9 mouse cellular contexts compared by ENCODE assay signal in the genomic region with DNA sequence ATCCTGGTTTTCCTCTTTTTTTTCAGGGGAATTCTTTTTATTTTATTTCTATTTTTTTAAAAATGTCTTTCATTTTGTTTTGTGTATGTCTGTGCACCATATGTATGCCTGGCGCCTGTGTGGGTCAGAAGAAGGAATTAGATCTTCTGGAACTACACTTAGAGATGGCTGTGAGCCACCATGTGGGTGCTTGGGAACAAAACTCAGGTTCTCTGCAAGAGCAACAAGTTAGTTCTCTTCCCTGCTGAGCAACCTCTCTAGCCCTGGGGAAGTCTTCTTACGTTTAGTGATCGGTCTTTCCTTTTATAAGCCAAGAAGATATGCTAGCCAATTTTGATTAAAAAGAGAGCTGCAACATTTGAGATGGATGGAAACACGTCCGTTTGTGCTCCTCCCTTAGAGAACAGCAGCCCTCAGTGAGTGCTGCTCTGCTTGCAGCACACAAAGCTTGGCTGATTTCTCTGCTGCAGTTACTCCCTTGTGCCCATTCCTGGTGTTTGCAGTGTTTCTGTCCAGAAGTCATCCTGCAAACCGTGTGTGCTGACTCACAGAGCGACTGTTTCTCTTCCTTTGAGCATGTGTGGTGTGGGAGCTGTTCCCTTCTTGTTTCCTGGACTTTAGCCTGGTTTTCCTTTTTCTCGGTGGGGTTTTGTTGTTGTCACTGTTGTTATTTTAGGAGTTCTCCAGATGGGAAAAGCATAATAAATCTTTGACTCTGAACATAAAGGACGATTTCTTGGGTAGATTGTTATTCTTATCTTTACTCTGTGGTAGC.
DNase-seq lines count a peak whose midpoint lies in the region; ATAC-seq and TF ChIP-seq lines count a peak whose summit lies in the region.
"Had no signal": no experiment of that assay in that cellular context is flagged by ENCODE, and none has a peak within 500 bp of the region (broad histone marks: within the 10 kb centered on the region; RNA-seq: fewer than 3 reads in every experiment).

No protein-coding gene starts in this region.

- TF ChIP-seq EP300 in lung, postnatal 0 days (IDR thresholded peaks at IDR 0.05), result no peak

- H3K9me3 ChIP-seq in lung, postnatal 0 days (ENCODE audit: low read length), result no peaks in the 10 kb centered on the region
- H3K9me3 ChIP-seq in hindbrain, postnatal 0 days (ENCODE audit: low read length), result no peaks in the 10 kb centered on the region
- H3K9me3 ChIP-seq: forebrain, embryonic 10.5 days had no signal

- H3K36me3 ChIP-seq in lung, postnatal 0 days (ENCODE audit: insufficient read depth, low read length), result peaks cover 9% of the 10 kb centered on the region
- H3K36me3 ChIP-seq in hindbrain, postnatal 0 days (ENCODE audit: insufficient read depth, low read length), result peaks cover 4% of the 10 kb centered on the region; the same call in 1 of the 2 replicates

- WGBS in lung, postnatal 0 days, result 45% methylated on average over 9 of the region's 9 CpGs
- WGBS in hindbrain, postnatal 0 days, result 69% methylated on average over 9 of the region's 9 CpGs

- no peak overlapping the region for H3K4me2 ChIP-seq in lung, postnatal 0 days (replicated peaks; ENCODE audit: low read depth, low read length)
- H3K4me2 ChIP-seq in hindbrain, postnatal 0 days (ENCODE audit: low read depth, low read length), result no peak overlapping the region

- H3K27me3 ChIP-seq in lung, postnatal 0 days (replicated peaks; ENCODE audit: insufficient read depth, low read length), result no peaks in the 10 kb centered on the region
- H3K27me3 ChIP-seq in hindbrain, postnatal 0 days (ENCODE audit: insufficient read depth, low read length), result no peaks in the 10 kb centered on the region

- H3K9ac ChIP-seq in lung, postnatal 0 days (replicated peaks; ENCODE audit: low read depth), result no peak overlapping the region
- H3K9ac ChIP-seq in hindbrain, postnatal 0 days (replicated peaks; ENCODE audit: low read length), result no peak overlapping the region

- no peaks in the 10 kb centered on the region for H3K4me1 ChIP-seq in lung, postnatal 0 days (ENCODE audit: insufficient read depth, low read depth, low read length)
- H3K4me1 ChIP-seq in hindbrain, postnatal 0 days (ENCODE audit: insufficient read depth, low read length), result no peaks in the 10 kb centered on the region
- H3K4me1 ChIP-seq: forebrain, embryonic 10.5 days had no signal

- DNase-seq in gastrocnemius, adult 2 months, result no peak
- DNase-seq in gastrocnemius, postnatal 36 days, result no peak
- no peak for DNase-seq in lung, postnatal 0 days (ENCODE audit: low spot score)
- no peak for DNase-seq in lung, postnatal 14 days
- peak; percentile 36 to 63 for DNase-seq in layer of hippocampus, adult 2 months (ENCODE audit: low spot score in 2 of 2)
- peak; percentile 36 for DNase-seq in skeletal muscle tissue, adult 2 months (ENCODE audit: low read depth, low spot score)
- no peak for DNase-seq in hindbrain, postnatal 0 days (ENCODE audit: low spot score)
- DNase-seq in cerebellum, adult 9-11 months, result no peak

- no peak for ATAC-seq in lung, postnatal 0 days
- ATAC-seq in hindbrain, postnatal 0 days, result no peak

- no peak for TF ChIP-seq CTCF in gastrocnemius, adult 2 months (IDR thresholded peaks at IDR 0.05)
- no peak for TF ChIP-seq CTCF in lung, postnatal 0 days (IDR thresholded peaks at IDR 0.05)
- TF ChIP-seq CTCF in layer of hippocampus, adult 2 months (conservative IDR thresholded peaks at IDR 0.05), result no peak
- TF ChIP-seq CTCF in hindbrain, postnatal 0 days (IDR thresholded peaks at IDR 0.05; ENCODE audit: low read depth), result no peak

- peak overlapping the region; percentile 66 for H3K27ac ChIP-seq in gastrocnemius, adult 2 months
- peak overlapping the region; percentile 27; the same call in 1 of the 2 replicates for H3K27ac ChIP-seq in lung, postnatal 0 days (ENCODE audit: low read length)
- H3K27ac ChIP-seq in layer of hippocampus, adult 2 months, result peak overlapping the region; percentile 84
- no peak overlapping the region for H3K27ac ChIP-seq in hindbrain, postnatal 0 days
- H3K27ac ChIP-seq: forebrain, embryonic 10.5 days had no signal

- H3K4me3 ChIP-seq in gastrocnemius, adult 2 months, result 0 out of 2 replicates have a peak overlapping the region, but pooled peaks have one; percentile 5
- no peak overlapping the region for H3K4me3 ChIP-seq in lung, postnatal 0 days (ENCODE audit: low read depth, low read length)
- no peak overlapping the region for H3K4me3 ChIP-seq in layer of hippocampus, adult 2 months
- H3K4me3 ChIP-seq in hindbrain, postnatal 0 days (ENCODE audit: low read length), result no peak overlapping the region
- H3K4me3 ChIP-seq: forebrain, embryonic 10.5 days had no signal

- intact Hi-C loops in gastrocnemius, adult 2 months (cut with DNase I), result loop anchor here (10.0 kb wide), 1 partner anchor 110 kb away; no protein-coding TSS in a partner anchor
- intact Hi-C loops in gastrocnemius, postnatal 36 days (cut with DNase I), result loop anchor here (5.0 kb wide), 1 partner anchor 112 kb away; no protein-coding TSS in a partner anchor

Comparison
In these comparisons a context has a peak if more than half of its experiments do, and no peak if none do; other contexts are left out.
1. DNase-seq: peak in layer of hippocampus, adult 2 months (2 of 2) and skeletal muscle tissue, adult 2 months (single experiment); none in gastrocnemius, adult 2 months (single experiment), gastrocnemius, postnatal 36 days (0 of 2), lung, postnatal 0 days (single experiment), lung, postnatal 14 days (single experiment), hindbrain, postnatal 0 days (single experiment) and cerebellum, adult 9-11 months (single experiment).